Mouse (Mus musculus): ENCODE measurements around the gene Raver2. TPM values are rescaled to one million over a fixed set of nuclear protein-coding genes. Genes with fewer than 3 reads are reported as not detected.
A peak's percentile ranks its signal among the peaks of the same experiment; 100 is the strongest.

Gene Raver2
- total and polyA plus RNA-seq, 3 experiments, result 2.0 to 3.0 (median 2.2) TPM

- Histone ChIP-seq H3K27ac (no peak overlapping the region), H3K4me1 (ENCODE audit: control insufficient read depth, insufficient read depth, low read length) (no peaks in the 10 kb centered on the region; the same call in 1 of the 2 replicates), H3K79me2 (replicated peaks; ENCODE audit: control insufficient read depth, insufficient read depth, low read length) (no peaks in the 10 kb centered on the region), H3K27me3 (ENCODE audit: control insufficient read depth, insufficient read depth, low read length) (no peaks in the 10 kb centered on the region), H3K4me3 (no peak overlapping the region), H3K36me3 (ENCODE audit: control insufficient read depth, insufficient read depth, low read length) (no peaks in the 10 kb centered on the region), H3K9ac (ENCODE audit: low read depth, low read length) (no peak overlapping the region)
- no peak for TF ChIP-seq CTCF (IDR thresholded peaks at IDR 0.05)
- TF ChIP-seq EP300 (IDR thresholded peaks at IDR 0.05; ENCODE audit: insufficient read depth, low read depth, low read length), result no peak
- TF ChIP-seq POLR2A (IDR thresholded peaks at IDR 0.05; ENCODE audit: insufficient read depth, low read depth, low read length), result no peak
- intact Hi-C loops (cut with DNase I), result loop anchor here (10.0 kb wide), 1 partner anchor 1140 kb away; no protein-coding TSS in a partner anchor
- no peak for DNase-seq
- WGBS, result 68% methylated on average over 4 of the region's 4 CpGs
Measured at GRCm38 (mm10) chr4:101144361-101144760, 75.6 kb downstream of the Raver2 start.

- no peak for TF ChIP-seq CTCF (IDR thresholded peaks at IDR 0.05)
- TF ChIP-seq POLR2A (IDR thresholded peaks at IDR 0.05; ENCODE audit: insufficient read depth, low read depth, low read length), result no peak
- no peak for TF ChIP-seq EP300 (IDR thresholded peaks at IDR 0.05; ENCODE audit: insufficient read depth, low read depth, low read length)
- Histone ChIP-seq H3K9ac (ENCODE audit: low read depth, low read length) (no peak overlapping the region), H3K36me3 (ENCODE audit: control insufficient read depth, insufficient read depth, low read length) (no peaks in the 10 kb centered on the region), H3K79me2 (replicated peaks; ENCODE audit: control insufficient read depth, insufficient read depth, low read length) (no peaks in the 10 kb centered on the region), H3K4me1 (ENCODE audit: control insufficient read depth, insufficient read depth, low read length) (no peaks in the 10 kb centered on the region; the same call in 1 of the 2 replicates), H3K27me3 (ENCODE audit: control insufficient read depth, insufficient read depth, low read length) (no peaks in the 10 kb centered on the region), H3K4me3 (no peak overlapping the region), H3K27ac (no peak overlapping the region)
- intact Hi-C loops (cut with DNase I), result loop anchor here (5.0 to 10.0 kb wide), 2 partner anchors 417 to 1140 kb away; no protein-coding TSS in a partner anchor
- WGBS, result 88% methylated on average over 7 of the region's 7 CpGs
- no peak for DNase-seq
Measured at GRCm38 (mm10) chr4:101144790-101145189, 76.0 kb downstream of the Raver2 start.

- no peak overlapping the region for H3K9ac ChIP-seq (ENCODE audit: low read depth, low read length)
- 35% methylated on average over 9 of the region's 9 CpGs for WGBS
- H3K27me3 ChIP-seq (ENCODE audit: control insufficient read depth, insufficient read depth, low read length), result no peaks in the 10 kb centered on the region
- no peak overlapping the region for H3K27ac ChIP-seq
- no peak overlapping the region for H3K4me3 ChIP-seq
- DNase-seq, result peak; percentile 45 to 60
- H3K36me3 ChIP-seq (ENCODE audit: control insufficient read depth, insufficient read depth, low read length), result no peaks in the 10 kb centered on the region
- no peak for TF ChIP-seq POLR2A (IDR thresholded peaks at IDR 0.05; ENCODE audit: insufficient read depth, low read depth, low read length)
- TF ChIP-seq CTCF (IDR thresholded peaks at IDR 0.05), result peak; percentile 97; the same call in 1 of the 2 replicates
- 0 out of 2 replicates have a peak, but pooled peaks have one; percentile 44 for TF ChIP-seq EP300 (IDR thresholded peaks at IDR 0.05; ENCODE audit: insufficient read depth, low read depth, low read length)
- intact Hi-C loops (cut with DNase I), result loop anchor here (1.0 to 10.0 kb wide), 4 partner anchors 148 to 1141 kb away; no protein-coding TSS in a partner anchor
- H3K4me1 ChIP-seq (ENCODE audit: control insufficient read depth, insufficient read depth, low read length), result no peaks in the 10 kb centered on the region; the same call in 1 of the 2 replicates
- no peaks in the 10 kb centered on the region for H3K79me2 ChIP-seq (replicated peaks; ENCODE audit: control insufficient read depth, insufficient read depth, low read length)
Measured at GRCm38 (mm10) chr4:101146047-101146745, 77.4 kb downstream of the Raver2 start.

- H3K4me1 ChIP-seq (ENCODE audit: control insufficient read depth, insufficient read depth, low read length), result no peaks in the 10 kb centered on the region; the same call in 1 of the 2 replicates
- no peak for DNase-seq
- TF ChIP-seq POLR2A (IDR thresholded peaks at IDR 0.05; ENCODE audit: insufficient read depth, low read depth, low read length) (no peak), EP300 (IDR thresholded peaks at IDR 0.05; ENCODE audit: insufficient read depth, low read depth, low read length) (no peak), CTCF (IDR thresholded peaks at IDR 0.05) (peak; percentile 45)
Measured at GRCm38 (mm10) chr4:101146891-101147655, 78.3 kb downstream of the Raver2 start.

GRCm38 (mm10) chr4:101155541-101155940 lies 86.8 kb downstream of the Raver2 start:
- Histone ChIP-seq H3K4me3 (no peak overlapping the region), H3K4me1 (ENCODE audit: control insufficient read depth, insufficient read depth, low read length) (no peaks in the 10 kb centered on the region), H3K79me2 (replicated peaks; ENCODE audit: control insufficient read depth, insufficient read depth, low read length) (no peaks in the 10 kb centered on the region), H3K27ac (no peak overlapping the region), H3K9ac (ENCODE audit: low read depth, low read length) (no peak overlapping the region), H3K36me3 (ENCODE audit: control insufficient read depth, insufficient read depth, low read length) (no peaks in the 10 kb centered on the region), H3K27me3 (ENCODE audit: control insufficient read depth, insufficient read depth, low read length) (no peaks in the 10 kb centered on the region)
- intact Hi-C loops (cut with DNase I), result no loop called here
- WGBS, result 53% methylated on average over 4 of the region's 4 CpGs
- TF ChIP-seq CTCF (IDR thresholded peaks at IDR 0.05) (no peak), EP300 (IDR thresholded peaks at IDR 0.05; ENCODE audit: insufficient read depth, low read depth, low read length) (no peak)
- peak in 1 of 2 experiments; percentile 32 for DNase-seq

More at GRCm38 (mm10) chr4:101146891-101147655, 78.3 kb downstream of the Raver2 start:
- Histone ChIP-seq H3K27me3 (ENCODE audit: control insufficient read depth, insufficient read depth, low read length) (no peaks in the 10 kb centered on the region), H3K9ac (ENCODE audit: low read depth, low read length) (no peak overlapping the region), H3K79me2 (replicated peaks; ENCODE audit: control insufficient read depth, insufficient read depth, low read length) (no peaks in the 10 kb centered on the region), H3K27ac (no peak overlapping the region), H3K36me3 (ENCODE audit: control insufficient read depth, insufficient read depth, low read length) (no peaks in the 10 kb centered on the region), H3K4me3 (no peak overlapping the region)
- intact Hi-C loops (cut with DNase I), result loop anchor here (1.0 to 10.0 kb wide), 4 partner anchors 149 to 1142 kb away; no protein-coding TSS in a partner anchor
- 66% methylated on average over 11 of the region's 11 CpGs for WGBS

Measured in heart, adult 2 months (tissue).